Comparison of ENCODE assay signal across 9 mouse cellular contexts in genomic region chr6:28420361-28420760, GRCm38 (mm10). TPM values are rescaled to one million over a fixed set of nuclear protein-coding genes. Genes with fewer than 3 reads are reported as not detected.
DNase-seq lines count a peak whose midpoint lies in the region; ATAC-seq and TF ChIP-seq lines count a peak whose summit lies in the region.
"Had no signal": no experiment of that assay in that cellular context is flagged by ENCODE, and none has a peak within 500 bp of the region (broad histone marks: within the 10 kb centered on the region; RNA-seq: fewer than 3 reads in every experiment).

No protein-coding gene starts in this region.

- H3K4me1 ChIP-seq in erythroblast, embryonic 14.5 days (ENCODE audit: control insufficient read depth) = peaks cover 54% of the 10 kb centered on the region
- H3K4me1 ChIP-seq in testis, adult 2 months (ENCODE audit: control insufficient read depth, insufficient read depth, low read length) = peaks cover 20% of the 10 kb centered on the region
- H3K4me1 ChIP-seq in limb, embryonic 13.5 days = peaks cover 34% of the 10 kb centered on the region
- H3K4me1 ChIP-seq in stomach, embryonic 15.5 days = peaks cover 22% of the 10 kb centered on the region

- no peak for DNase-seq in testis, postnatal 14 days (ENCODE audit: low spot score)
- DNase-seq in frontal cortex, postnatal 36 days (ENCODE audit: low spot score in 2 of 2) = no peak
- no peak for DNase-seq in T-cell, adult 2 months (ENCODE audit: low spot score)
- DNase-seq: embryo, embryonic 11 days had no signal

- no peak overlapping the region for H3K27ac ChIP-seq in testis, adult 2 months (ENCODE audit: control insufficient read depth, insufficient read depth, low read depth, low read length)
- no peak overlapping the region for H3K27ac ChIP-seq in limb, embryonic 13.5 days
- no peak overlapping the region for H3K27ac ChIP-seq in stomach, embryonic 15.5 days

- H3K9ac ChIP-seq in limb, embryonic 13.5 days = peak overlapping the region; percentile 79
- 0 out of 2 replicates have a peak overlapping the region, but pooled peaks have one; percentile 72 for H3K9ac ChIP-seq in stomach, embryonic 15.5 days

- TF ChIP-seq POLR2A in testis, adult 2 months (IDR thresholded peaks at IDR 0.05; ENCODE audit: control insufficient read depth, low read depth, low read length) = no peak

- no peaks in the 10 kb centered on the region for H3K27me3 ChIP-seq in erythroblast, embryonic 14.5 days (ENCODE audit: control insufficient read depth)
- no peaks in the 10 kb centered on the region for H3K27me3 ChIP-seq in testis, adult 2 months (ENCODE audit: control insufficient read depth, insufficient read depth, low read length)
- H3K27me3 ChIP-seq in limb, embryonic 13.5 days = no peaks in the 10 kb centered on the region
- no peaks in the 10 kb centered on the region for H3K27me3 ChIP-seq in stomach, embryonic 15.5 days (replicated peaks)

- peak overlapping the region; percentile 98 for H3K4me2 ChIP-seq in limb, embryonic 13.5 days (replicated peaks)
- H3K4me2 ChIP-seq in stomach, embryonic 15.5 days = peak overlapping the region; percentile 79

- 81% methylated on average over 17 of the region's 17 CpGs for WGBS in limb, embryonic 13.5 days
- 75% methylated on average over 17 of the region's 17 CpGs for WGBS in stomach, embryonic 15.5 days

- peak overlapping the region; percentile 81 for H3K4me3 ChIP-seq in erythroblast, embryonic 14.5 days (replicated peaks)
- peak overlapping the region; percentile 92 for H3K4me3 ChIP-seq in testis, adult 2 months (ENCODE audit: control insufficient read depth, low read depth, low read length)
- H3K4me3 ChIP-seq in limb, embryonic 13.5 days = peak overlapping the region; percentile 73
- H3K4me3 ChIP-seq in stomach, embryonic 15.5 days (replicated peaks) = peak overlapping the region; percentile 81

- ATAC-seq in erythroblast, adult 5-6 weeks (replicated peaks; ENCODE audit: low FRiP score, poor library complexity, severe bottlenecking) = no peak
- ATAC-seq in limb, embryonic 13.5 days (ENCODE audit: low FRiP score, low read depth) = no peak
- no peak for ATAC-seq in stomach, embryonic 15.5 days (ENCODE audit: insufficient read depth, low FRiP score, low read depth)

- H3K9me3 ChIP-seq in erythroblast, embryonic 14.5 days (ENCODE audit: control insufficient read depth, low read length) = no peaks in the 10 kb centered on the region
- no peaks in the 10 kb centered on the region for H3K9me3 ChIP-seq in limb, embryonic 13.5 days
- no peaks in the 10 kb centered on the region for H3K9me3 ChIP-seq in stomach, embryonic 15.5 days

- H3K36me3 ChIP-seq in erythroblast, embryonic 14.5 days (ENCODE audit: control insufficient read depth) = peaks cover 65% of the 10 kb centered on the region
- H3K36me3 ChIP-seq in testis, adult 2 months (ENCODE audit: control insufficient read depth, insufficient read depth, low read length) = peaks cover 1% of the 10 kb centered on the region; the same call in 1 of the 2 replicates
- peaks cover 46% of the 10 kb centered on the region for H3K36me3 ChIP-seq in limb, embryonic 13.5 days
- peaks cover 17% of the 10 kb centered on the region for H3K36me3 ChIP-seq in stomach, embryonic 15.5 days

- TF ChIP-seq CTCF in testis, adult 2 months (IDR thresholded peaks at IDR 0.05; ENCODE audit: control insufficient read depth, insufficient read depth, insufficient replicate concordance, low read depth, low read length) = no peak

RNA-seq across cellular contexts. Expression of gene Arf5, which starts 3.0 kb away (rescaled TPM):
- polyA plus RNA-seq in erythroblast, embryonic 14.5 days (2012) = 560 and 598 TPM in 2 replicates
- total RNA-seq in erythroblast, adult 5-6 weeks (2015; ENCODE audit: low replicate concordance) = 175 and 190 TPM in 2 replicates
- 211 and 230 TPM in 2 replicates for total RNA-seq in erythroblast, adult 5-6 weeks (2017; ENCODE audit: low replicate concordance)
- 154 and 184 TPM in 2 replicates for polyA plus RNA-seq in testis, adult 2 months (2012; rRNA removed)
- 384 and 392 TPM in 2 replicates for polyA plus RNA-seq in limb, embryonic 13.5 days (2015; fragmentation: Nextera tagmentation; extraction: Ambion mirVana)
- 296 and 340 TPM in 2 replicates for polyA plus RNA-seq in stomach, embryonic 15.5 days (2015; fragmentation: Nextera tagmentation; extraction: Ambion mirVana)

RNA-seq across cellular contexts. Expression of gene Fscn3, which starts 7.2 kb away (rescaled TPM):
- polyA plus RNA-seq in erythroblast, embryonic 14.5 days (2012) = 0.06 TPM in 1 of 2 replicates, not detected in the other
- 0.77 TPM in 1 of 2 replicates, not detected in the other for total RNA-seq in erythroblast, adult 5-6 weeks (2015; ENCODE audit: low replicate concordance)
- 0.09 TPM in 1 of 2 replicates, not detected in the other for total RNA-seq in erythroblast, adult 5-6 weeks (2017; ENCODE audit: low replicate concordance)
- 400 and 451 TPM in 2 replicates for polyA plus RNA-seq in testis, adult 2 months (2012; rRNA removed)
- polyA plus RNA-seq in limb, embryonic 13.5 days (2015; fragmentation: Nextera tagmentation; extraction: Ambion mirVana) = not detected in 2 replicates
- polyA plus RNA-seq in stomach, embryonic 15.5 days (2015; fragmentation: Nextera tagmentation; extraction: Ambion mirVana) = not detected in 2 replicates

RNA-seq across cellular contexts. Expression of gene Gcc1, which starts 7.8 kb away (rescaled TPM):
- polyA plus RNA-seq in erythroblast, embryonic 14.5 days (2012) = 0.48 and 0.64 TPM in 2 replicates
- total RNA-seq in erythroblast, adult 5-6 weeks (2015; ENCODE audit: low replicate concordance) = 8.4 and 8.5 TPM in 2 replicates
- 19.5 and 22.2 TPM in 2 replicates for total RNA-seq in erythroblast, adult 5-6 weeks (2017; ENCODE audit: low replicate concordance)
- polyA plus RNA-seq in testis, adult 2 months (2012; rRNA removed) = 11.1 and 12.1 TPM in 2 replicates
- polyA plus RNA-seq in limb, embryonic 13.5 days (2015; fragmentation: Nextera tagmentation; extraction: Ambion mirVana) = 9.9 and 11.4 TPM in 2 replicates
- 9.7 and 9.9 TPM in 2 replicates for polyA plus RNA-seq in stomach, embryonic 15.5 days (2015; fragmentation: Nextera tagmentation; extraction: Ambion mirVana)

RNA-seq across cellular contexts. Expression of gene Zfp800, which starts 22.6 kb away (rescaled TPM):
- polyA plus RNA-seq in erythroblast, embryonic 14.5 days (2012) = 0.97 and 1.7 TPM in 2 replicates
- total RNA-seq in erythroblast, adult 5-6 weeks (2015; ENCODE audit: low replicate concordance) = 19.2 and 32.8 TPM in 2 replicates
- total RNA-seq in erythroblast, adult 5-6 weeks (2017; ENCODE audit: low replicate concordance) = 31.1 and 42.8 TPM in 2 replicates
- polyA plus RNA-seq in testis, adult 2 months (2012; rRNA removed) = 5.2 and 6.1 TPM in 2 replicates
- 15.4 and 16.4 TPM in 2 replicates for polyA plus RNA-seq in limb, embryonic 13.5 days (2015; fragmentation: Nextera tagmentation; extraction: Ambion mirVana)
- polyA plus RNA-seq in stomach, embryonic 15.5 days (2015; fragmentation: Nextera tagmentation; extraction: Ambion mirVana) = 22.6 and 27.6 TPM in 2 replicates

RNA-seq across cellular contexts. Expression of gene Pax4, which starts 28.8 kb away (rescaled TPM):
- polyA plus RNA-seq in erythroblast, embryonic 14.5 days (2012) = not detected in 2 replicates
- not detected in 2 replicates for total RNA-seq in erythroblast, adult 5-6 weeks (2015; ENCODE audit: low replicate concordance)
- total RNA-seq in erythroblast, adult 5-6 weeks (2017; ENCODE audit: low replicate concordance) = not detected in 2 replicates
- 0.19 TPM in 1 of 2 replicates, not detected in the other for polyA plus RNA-seq in testis, adult 2 months (2012; rRNA removed)
- not detected in 2 replicates for polyA plus RNA-seq in limb, embryonic 13.5 days (2015; fragmentation: Nextera tagmentation; extraction: Ambion mirVana)
- 1.6 and 2.5 TPM in 2 replicates for polyA plus RNA-seq in stomach, embryonic 15.5 days (2015; fragmentation: Nextera tagmentation; extraction: Ambion mirVana)

Comparison
In these comparisons a context has a peak if more than half of its experiments do, and no peak if none do; other contexts are left out.
1. RNA of gene Fscn3, which starts 7.2 kb away (polyA plus RNA-seq): 400 to 451 TPM in testis, adult 2 months; not detected in stomach, embryonic 15.5 days, 0.06 TPM in erythroblast, embryonic 14.5 days and not detected in limb, embryonic 13.5 days; every median in the first group is over 100 times any median in the second.
2. Peak in every context shown above with its lines, with median percentiles within 50 percentile points of each other: H3K4me3 ChIP-seq.